Mouse (Mus musculus): Measurements from ENCODE around the gene Ust.

Gene Ust

DNA sequence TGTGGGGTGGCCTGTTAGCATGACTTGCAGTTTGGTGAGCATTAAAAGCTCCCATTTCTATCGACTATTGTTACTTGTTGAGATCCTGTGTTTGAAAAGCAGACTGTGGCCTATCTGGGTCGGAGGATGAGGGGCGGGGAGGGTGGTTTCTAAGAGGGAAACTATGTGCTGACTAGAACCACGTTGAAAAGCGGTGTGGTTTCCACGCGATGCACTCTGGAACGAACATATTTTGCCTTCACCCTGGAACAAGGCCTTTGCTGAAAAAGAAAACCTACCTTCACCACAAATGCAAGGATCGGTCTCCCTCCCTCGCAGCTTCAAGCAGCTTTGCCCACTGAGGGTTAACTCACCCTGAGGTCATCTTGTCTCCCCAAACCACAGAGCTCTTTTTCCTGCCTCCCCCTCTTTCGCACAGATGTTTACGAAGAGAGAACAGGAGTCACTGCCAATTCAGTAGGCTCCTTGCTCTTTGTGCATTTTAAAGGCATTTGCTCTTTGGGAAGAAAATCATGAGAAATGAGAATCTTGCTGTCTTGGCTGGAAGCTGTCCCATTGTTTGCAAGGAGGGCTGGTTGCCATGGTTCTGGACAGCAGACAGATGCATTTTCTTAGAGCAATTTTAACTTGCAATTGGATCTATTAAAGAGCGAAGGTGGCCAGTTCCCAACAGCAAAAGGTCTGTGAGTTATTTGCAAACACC, 342.1 kb downstream of the Ust start:
- DNase-seq (ENCODE audit: low spot score) = peak; percentile 8

DNA sequence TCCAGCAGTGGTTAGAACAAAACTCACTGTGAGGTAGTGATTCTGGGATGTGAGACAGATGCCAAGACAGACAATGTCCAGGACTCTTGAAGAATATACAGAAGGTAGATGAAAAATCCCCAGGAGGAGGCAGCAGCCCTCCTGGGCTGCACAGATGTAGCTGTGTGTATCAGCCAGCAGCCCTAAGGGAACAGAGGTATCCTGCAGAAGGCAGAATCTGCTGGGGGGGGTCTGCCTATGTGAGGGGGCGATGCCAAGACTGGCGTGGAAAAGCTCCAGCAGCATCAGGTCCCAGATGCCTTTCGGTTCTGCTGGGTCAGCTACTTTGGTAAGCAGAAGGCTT, 342.6 kb downstream of the Ust start:
- DNase-seq (ENCODE audit: low spot score) = no peak

DNA sequence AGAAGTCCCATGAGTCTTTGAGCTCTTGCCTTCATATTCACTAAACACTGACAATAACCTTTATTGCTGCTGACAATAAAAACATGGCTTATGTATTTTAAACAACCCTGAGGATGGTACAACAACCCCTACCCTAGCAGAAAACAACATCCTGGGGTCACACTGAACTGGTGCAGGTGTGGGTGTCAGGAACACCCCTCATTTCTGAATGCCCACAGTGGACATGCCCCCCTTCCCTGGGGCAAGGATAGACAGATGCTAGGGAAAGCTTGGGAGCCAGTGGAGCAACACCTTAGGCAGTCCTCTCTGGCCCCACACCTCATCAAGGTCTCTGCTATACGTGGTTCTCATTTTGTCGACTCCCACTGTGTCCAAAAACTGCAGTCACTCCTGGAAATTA, 343.9 kb downstream of the Ust start:
- DNase-seq (ENCODE audit: low spot score) = no peak

DNA sequence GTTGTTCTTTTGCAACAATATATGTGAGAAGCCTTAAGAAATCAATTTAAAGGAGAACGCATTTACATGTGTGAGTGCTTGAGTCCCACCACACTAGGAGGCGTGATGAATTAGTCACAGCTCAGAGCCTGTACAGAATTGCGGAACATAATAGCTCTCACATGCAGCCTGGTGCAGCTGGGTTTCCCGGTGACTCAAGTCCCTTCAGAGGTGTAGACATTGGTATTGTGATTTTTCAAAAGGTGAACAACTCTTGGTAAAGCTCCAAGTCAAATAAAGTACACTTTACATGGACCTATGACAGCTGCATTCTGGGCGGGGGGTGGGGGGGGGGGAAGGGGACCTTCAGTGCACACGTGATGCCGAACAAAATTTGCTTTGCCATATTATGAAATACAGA, 344.4 kb downstream of the Ust start:
- no peak for DNase-seq (ENCODE audit: low spot score)

DNA sequence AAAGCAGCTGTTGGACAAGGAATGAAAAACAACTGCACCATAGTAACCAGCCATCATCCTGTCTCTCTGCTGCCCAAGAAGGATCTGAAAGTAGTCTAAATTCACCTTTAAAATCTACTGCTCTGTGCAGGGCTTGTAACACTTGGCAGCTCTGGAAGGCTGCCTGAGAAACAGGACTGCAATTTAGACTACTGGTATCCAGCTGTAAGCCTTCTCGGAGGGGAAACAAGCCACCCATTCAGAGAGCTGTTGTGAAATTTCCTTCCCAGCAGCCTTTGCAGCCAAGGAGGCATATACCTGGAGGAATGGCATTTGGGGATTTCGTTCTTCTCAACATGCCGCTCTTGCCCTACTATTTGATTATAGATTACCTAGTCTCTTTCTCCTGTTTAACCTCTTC, 345.6 kb downstream of the Ust start:
- DNase-seq (ENCODE audit: low spot score) = no peak

DNA sequence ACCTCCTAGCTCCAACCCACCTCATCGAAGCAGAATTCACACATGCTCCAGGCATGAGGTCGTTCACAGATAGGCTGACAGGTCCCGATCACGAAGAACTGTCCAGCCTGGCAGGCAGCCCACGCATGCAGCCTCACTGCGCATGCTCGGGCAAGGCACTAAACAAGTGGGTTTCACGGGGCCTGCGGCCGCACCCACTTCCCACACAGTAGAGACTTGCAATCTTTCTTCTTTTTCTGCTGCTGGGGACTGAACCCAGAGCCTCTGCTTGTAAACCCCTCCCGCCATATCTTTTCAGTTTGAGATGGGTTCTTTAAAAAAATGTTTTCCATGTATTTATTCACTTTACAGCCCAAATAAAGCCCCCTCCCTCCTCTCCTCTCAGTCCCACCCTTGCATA, 347.1 kb downstream of the Ust start:
- no peak for DNase-seq (ENCODE audit: low spot score)

Measured in ovary, postnatal 36 days (tissue).